Mouse (Mus musculus) cortical plate, adult 2 months (tissue): Measurements from ENCODE around the gene Lgals4.

ENCODE experiments used
- CTCF ChIP-seq: fragments of 200-500 bp; IDR thresholded peaks from 2 replicates; pipeline ENCODE4 v1.5.1; 2011; ENCODE audit warnings: mild to moderate bottlenecking, control low read depth, low read length; ENCODE audit not compliant: insufficient read depth; ENCODE audit errors: extremely low read depth
- POLR2A ChIP-seq: fragments of 200-500 bp; IDR thresholded peaks from 2 replicates; pipeline ENCODE4 v1.6.1; 2011; ENCODE audit warnings: mild to moderate bottlenecking, low read length, control low read depth; ENCODE audit not compliant: insufficient read depth; ENCODE audit errors: extremely low read depth

- TF ChIP-seq CTCF (no peak), POLR2A (no peak)
These were observed 44.4 kb upstream of the Lgals4 start for GRCm38 (mm10) chr7:28789235-28789634.
